ENCODE assay signal across 8 mouse cellular contexts in genomic region chr2:25278928-25279882, GRCm38 (mm10). TPM values are rescaled to one million over a fixed set of nuclear protein-coding genes. Genes with fewer than 3 reads are reported as not detected.
A peak's percentile ranks its signal among the peaks of the same experiment; 100 is the strongest.
DNase-seq lines count a peak whose midpoint lies in the region; TF ChIP-seq lines count a peak whose summit lies in the region.

No protein-coding gene starts in this region.

- WGBS in small intestine, adult 2 months, result 34% methylated on average over 13 of the region's 13 CpGs

- H3K36me3 ChIP-seq in small intestine, adult 2 months (ENCODE audit: control insufficient read depth, insufficient read depth, low read length), result peaks cover 62% of the 10 kb centered on the region

- peaks cover 2% of the 10 kb centered on the region; the same call in 1 of the 2 replicates for H3K4me1 ChIP-seq in small intestine, adult 2 months (ENCODE audit: control insufficient read depth, insufficient read depth, insufficient read length, low read length)

- peak; percentile 91 for TF ChIP-seq CTCF in layer of hippocampus, adult 2 months (conservative IDR thresholded peaks at IDR 0.05)
- peak; percentile 80; the same call in 1 of the 2 replicates for TF ChIP-seq CTCF in small intestine, adult 2 months (IDR thresholded peaks at IDR 0.05; ENCODE audit: extremely low read depth, insufficient read length, insufficient replicate concordance, low read depth, low read length)

- H3K27me3 ChIP-seq in small intestine, adult 2 months (ENCODE audit: control insufficient read depth, insufficient read depth, low read length), result no peaks in the 10 kb centered on the region

- no peak for TF ChIP-seq POLR2A in small intestine, adult 2 months (IDR thresholded peaks at IDR 0.05; ENCODE audit: low read depth, low read length)

- peak; percentile 73 to 90 for DNase-seq in heart, adult 18-20 months
- DNase-seq in heart, postnatal 25 days (ENCODE audit: low spot score), result no peak
- peak; percentile 65 for DNase-seq in WW6 (ENCODE audit: low read depth, low spot score)
- peak; percentile 78 to 86 for DNase-seq in cerebellum, postnatal 4 days (ENCODE audit: low spot score in 2 of 2)
- DNase-seq in gastrocnemius, postnatal 14 days, result peak; percentile 74
- DNase-seq in layer of hippocampus, adult 2 months (ENCODE audit: low spot score in 2 of 2), result peak; percentile 86 to 90
- DNase-seq in lung, postnatal 25 days (ENCODE audit: low spot score), result peak; percentile 88

- no peak overlapping the region for H3K27ac ChIP-seq in layer of hippocampus, adult 2 months
- 0 out of 2 replicates have a peak overlapping the region, but pooled peaks have one; percentile 12 for H3K27ac ChIP-seq in small intestine, adult 2 months (ENCODE audit: insufficient read depth, low read depth, low read length)

- intact Hi-C loops in heart, postnatal 25 days (cut with DNase I), result loop anchor here (2.0 kb wide), 1 partner anchor 14 kb away; no protein-coding TSS in a partner anchor
- intact Hi-C loops in gastrocnemius, postnatal 14 days (cut with DNase I; ENCODE audit: low total_unique reads), result no loop called here

- H3K4me3 ChIP-seq in layer of hippocampus, adult 2 months, result no peak overlapping the region
- H3K4me3 ChIP-seq in small intestine, adult 2 months (ENCODE audit: low read depth, low read length), result no peak overlapping the region

RNA-seq across cellular contexts. Expression of gene Anapc2, which starts 6.9 kb away (rescaled TPM):
- 10 to 100 TPM; 35.3 to 38.8 TPM for total RNA-seq in heart, adult 18-20 months (2021)
- 10 to 100 TPM; 38.4 to 40.7 TPM for total RNA-seq in heart, postnatal 25 days (2021)
- 10 to 100 TPM; 29.7 to 31.0 TPM for total RNA-seq in gastrocnemius, postnatal 14 days (2021)
- 10 to 100 TPM; 84.6 to 84.7 TPM for total RNA-seq in layer of hippocampus, adult 2 months (2021)
- polyA plus RNA-seq in small intestine, adult 2 months (2012; rRNA removed), result 31.0 and 71.6 TPM in 2 replicates

RNA-seq across cellular contexts. Expression of gene Ssna1, which starts 7.0 kb away (rescaled TPM):
- 10 to 100 TPM; 38.2 to 42.6 TPM for total RNA-seq in heart, adult 18-20 months (2021)
- total RNA-seq in heart, postnatal 25 days (2021), result 10 to 100 TPM; 36.7 to 40.5 TPM
- total RNA-seq in gastrocnemius, postnatal 14 days (2021), result 10 to 100 TPM; 28.9 to 34.2 TPM
- 10 to 100 TPM; 64.5 to 69.3 TPM for total RNA-seq in layer of hippocampus, adult 2 months (2021)
- 40.7 and 55.9 TPM in 2 replicates for polyA plus RNA-seq in small intestine, adult 2 months (2012; rRNA removed)

RNA-seq across cellular contexts. Expression of gene Tmem210, which starts 8.7 kb away (rescaled TPM):
- total RNA-seq in heart, adult 18-20 months (2021), result not detected
- not detected for total RNA-seq in heart, postnatal 25 days (2021)
- not detected for total RNA-seq in gastrocnemius, postnatal 14 days (2021)
- total RNA-seq in layer of hippocampus, adult 2 months (2021), result not detected
- polyA plus RNA-seq in small intestine, adult 2 months (2012; rRNA removed), result not detected in 2 replicates

RNA-seq across cellular contexts. Expression of gene Lrrc26, which starts 10.5 kb away (rescaled TPM):
- total RNA-seq in heart, adult 18-20 months (2021), result under 1 TPM in 1 of 2 experiments, not detected in 1; 0.23 TPM
- total RNA-seq in heart, postnatal 25 days (2021), result not detected
- not detected for total RNA-seq in gastrocnemius, postnatal 14 days (2021)
- total RNA-seq in layer of hippocampus, adult 2 months (2021), result not detected
- 49.7 and 138 TPM in 2 replicates for polyA plus RNA-seq in small intestine, adult 2 months (2012; rRNA removed)

RNA-seq across cellular contexts. Expression of gene Tprn, which starts 16.8 kb away (rescaled TPM):
- total RNA-seq in heart, adult 18-20 months (2021), result 1 to 10 TPM; 7.4 to 7.7 TPM
- 1 to 10 TPM; 3.6 to 6.0 TPM for total RNA-seq in heart, postnatal 25 days (2021)
- total RNA-seq in gastrocnemius, postnatal 14 days (2021), result 1 to 10 TPM; 2.8 to 5.0 TPM
- total RNA-seq in layer of hippocampus, adult 2 months (2021), result 10 to 100 TPM; 21.5 to 23.8 TPM
- 183 and 436 TPM in 2 replicates for polyA plus RNA-seq in small intestine, adult 2 months (2012; rRNA removed)
